Mouse (Mus musculus) lung, adult 18-20 months (tissue): ENCODE results near the gene Acot3.

Experiments used
- DNase-seq, 2 experiments: peaks; one replicate each; pipeline ENCODE4 v3.0.0; 2022; ENCODE audit warnings: mixed read lengths in 2 of 2

Gene Acot3

GRCm38 (mm10) chr12:84101493-84101845 is 49.5 kb downstream of the Acot3 start:
- DNase-seq, result no peak

- DNase-seq, result no peak
Observed at GRCm38 (mm10) chr12:84107012-84107411, 55.1 kb downstream of the Acot3 start.

- DNase-seq, result no peak
Observed at GRCm38 (mm10) chr12:84107692-84108091, 55.7 kb downstream of the Acot3 start.

GRCm38 (mm10) chr12:84109924-84110323 is 58.0 kb downstream of the Acot3 start:
- DNase-seq, result no peak
